Mouse (Mus musculus) embryonic facial prominence, embryonic 12.5 days (tissue): ENCODE measurements around the gene Pitpnm2. TPM values are rescaled to one million over a fixed set of nuclear protein-coding genes. Genes with fewer than 3 reads are reported as not detected.
"Not testable (repeated sequence)": the region's sequence is repeated elsewhere in the genome, so short reads cannot be mapped to it uniquely, and the experiment has no call there.

Source experiments
- ATAC-seq: fragments of 200-750 bp; cut with Nextera tagmentation; 2 replicates; pipeline ENCODE4 v1.8.0; 2017; ENCODE audit not compliant: insufficient number of reproducible peaks, insufficient read depth, low FRiP score, low TSS enrichment
- H3K27ac ChIP-seq: fragments of 300-500 bp; sonication (generic); 2 replicates; pipeline ENCODE4 v1.5.1; 2016; ENCODE audit warnings: mild to moderate bottlenecking
- H3K27me3 ChIP-seq: fragments of 300-500 bp; sonication (generic); 2 replicates; pipeline ENCODE4 v1.6.1; 2016; ENCODE audit warnings: mild to moderate bottlenecking, moderate library complexity
- H3K36me3 ChIP-seq: fragments of 300-500 bp; sonication (generic); 2 replicates; pipeline ENCODE4 v1.6.1; 2016; ENCODE audit warnings: mild to moderate bottlenecking
- H3K4me1 ChIP-seq: fragments of 300-500 bp; sonication (generic); 2 replicates; pipeline ENCODE4 v1.6.1; 2016
- H3K4me2 ChIP-seq: fragments of 300-500 bp; sonication (generic); replicated peaks from 2 replicates; pipeline ENCODE4 v1.6.1; 2016; ENCODE audit warnings: mild to moderate bottlenecking, moderate library complexity
- H3K4me3 ChIP-seq: fragments of 300-500 bp; sonication (generic); 2 replicates; pipeline ENCODE4 v1.5.1; 2016; ENCODE audit warnings: mild to moderate bottlenecking
- H3K9ac ChIP-seq: fragments of 300-500 bp; sonication (generic); 2 replicates; pipeline ENCODE4 v1.6.1; 2016; ENCODE audit warnings: mild to moderate bottlenecking, moderate library complexity
- H3K9me3 ChIP-seq: fragments of 300-500 bp; sonication (generic); 2 replicates; pipeline ENCODE4 v1.6.1; 2016; ENCODE audit warnings: mild to moderate bottlenecking, moderate library complexity
- WGBS: fragments of 180-500 bp; shearing (Covaris S2); methylation state at CpG from one replicate; pipeline ENCODE4 v1.1.7; 2016; 5-methylcytosine and 5-hydroxymethylcytosine counted together
- polyA plus RNA-seq: library from polyadenylated mRNA; unstranded; fragments of >200 nt; fragmentation: Nextera tagmentation; extraction: Ambion mirVana; gene quantifications from 2 replicates; pipeline ENCODE4 v1.2.1, GENCODE M21; 2016

Gene Pitpnm2
- polyA plus RNA-seq, 1 experiment from 2014 or later = 4.4 TPM

DNA sequence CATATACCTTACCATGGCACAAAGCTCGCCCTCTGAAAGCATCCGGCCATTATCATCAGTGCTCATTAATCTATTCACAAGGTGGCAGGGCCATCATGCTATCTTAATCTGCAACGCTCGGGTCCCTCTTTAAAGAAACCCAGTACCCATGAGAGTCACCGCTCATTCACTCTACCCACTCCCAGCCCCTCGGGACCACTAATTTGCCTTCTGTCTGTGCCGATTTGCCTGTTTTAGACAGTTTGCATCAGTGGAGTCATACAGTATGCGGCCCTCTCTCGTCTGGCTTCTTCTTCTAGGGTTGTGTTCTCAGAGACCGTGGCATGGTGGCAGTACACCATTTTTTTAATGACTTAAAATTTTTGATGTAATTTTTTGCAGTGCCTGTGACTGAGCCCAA is 30.1 kb downstream of the Pitpnm2 start:
- Histone ChIP-seq H3K4me1 (peaks cover 7% of the 10 kb centered on the region; the same call in 1 of the 2 replicates), H3K4me2 (no peak overlapping the region), H3K36me3 (no peaks in the 10 kb centered on the region), H3K4me3 (no peak overlapping the region), H3K9me3 (no peaks in the 10 kb centered on the region), H3K27ac (no peak overlapping the region), H3K9ac (no peak overlapping the region), H3K27me3 (no peaks in the 10 kb centered on the region)
- 85% methylated on average over 10 of the region's 10 CpGs for WGBS
- no peak for ATAC-seq

DNA sequence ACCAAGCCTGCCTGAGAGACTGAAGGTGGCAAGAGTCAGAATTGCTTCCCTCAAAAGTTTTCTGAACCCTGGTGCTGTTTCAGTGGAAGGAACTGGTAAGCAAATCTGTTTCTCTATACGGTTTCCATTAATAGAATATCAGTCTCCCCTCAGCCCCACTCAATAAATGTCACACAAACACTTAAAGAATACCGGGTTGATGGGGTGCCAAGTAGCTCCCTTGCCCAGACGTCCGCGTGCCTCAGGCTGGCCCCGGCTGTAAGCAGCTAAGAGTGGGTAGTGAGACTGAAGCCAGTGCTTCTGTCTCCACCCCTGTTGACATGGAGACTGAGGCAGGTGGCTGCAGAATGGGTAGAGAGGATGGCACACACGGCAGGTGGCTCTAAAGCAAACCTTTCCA is 30.6 kb downstream of the Pitpnm2 start:
- Histone ChIP-seq H3K27me3 (no peaks in the 10 kb centered on the region), H3K4me3 (no peak overlapping the region), H3K27ac (no peak overlapping the region), H3K4me1 (peaks cover 7% of the 10 kb centered on the region), H3K9ac (no peak overlapping the region), H3K4me2 (no peak overlapping the region), H3K36me3 (no peaks in the 10 kb centered on the region), H3K9me3 (no peaks in the 10 kb centered on the region)
- 84% methylated on average over 7 of the region's 7 CpGs for WGBS
- ATAC-seq = no peak

DNA sequence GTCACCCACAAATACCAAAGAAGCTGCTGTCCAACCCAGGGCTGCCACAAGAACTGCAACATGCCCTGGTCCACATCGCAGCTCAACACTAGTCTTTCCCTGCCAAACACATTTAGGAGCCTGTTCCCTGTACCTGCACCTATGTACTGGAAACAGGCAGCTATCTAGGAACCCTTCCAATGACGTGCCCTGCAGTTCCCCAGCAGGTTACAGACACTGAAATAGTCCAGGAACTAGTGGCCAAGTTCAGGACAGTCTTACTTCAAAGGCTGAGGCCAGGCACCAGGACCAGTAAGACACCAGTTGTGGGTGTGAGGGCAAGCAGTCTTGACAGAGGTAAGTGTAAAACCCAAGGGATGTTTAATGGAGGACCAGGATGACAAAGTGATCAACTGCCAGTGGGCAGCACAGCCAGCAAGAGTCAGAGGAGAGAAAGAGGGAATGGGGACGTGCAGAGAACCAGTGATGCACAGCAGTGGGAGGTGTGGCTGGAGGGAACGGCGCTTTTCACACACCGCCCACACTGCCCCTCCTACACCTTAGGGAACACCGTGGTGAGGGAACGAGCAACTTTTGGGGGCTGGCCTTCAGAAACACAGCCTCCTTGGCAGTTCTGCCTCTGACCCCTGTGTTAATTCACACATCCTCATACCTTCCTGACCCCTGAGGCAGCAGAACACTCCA is 31.9 kb downstream of the Pitpnm2 start:
- Histone ChIP-seq H3K9ac (no peak overlapping the region), H3K36me3 (0 out of 2 replicates have a peak, but pooled peaks cover 3% of the 10 kb centered on the region), H3K4me2 (no peak overlapping the region), H3K9me3 (no peaks in the 10 kb centered on the region), H3K4me1 (peaks cover 7% of the 10 kb centered on the region), H3K27ac (no peak overlapping the region), H3K27me3 (no peaks in the 10 kb centered on the region), H3K4me3 (no peak overlapping the region)
- ATAC-seq = no peak
- WGBS = 64% methylated on average over 8 of the region's 8 CpGs

- not testable (repeated sequence) for H3K27me3 ChIP-seq, ATAC-seq, H3K4me2 ChIP-seq, H3K4me1 ChIP-seq, H3K9ac ChIP-seq, H3K4me3 ChIP-seq, H3K36me3 ChIP-seq, H3K9me3 ChIP-seq, H3K27ac ChIP-seq
- 88% methylated on average over 5 of the region's 5 CpGs for WGBS
These were observed 32.5 kb downstream of the Pitpnm2 start for GRCm38 (mm10) chr5:124217092-124217491.

GRCm38 (mm10) chr5:124216403-124216802 is 33.2 kb downstream of the Pitpnm2 start:
- no peak overlapping the region for H3K4me2 ChIP-seq
- WGBS = 94% methylated on average over 6 of the region's 6 CpGs
- H3K36me3 ChIP-seq = 0 out of 2 replicates have a peak, but pooled peaks cover 3% of the 10 kb centered on the region
- no peaks in the 10 kb centered on the region for H3K27me3 ChIP-seq
- H3K4me3 ChIP-seq = no peak overlapping the region
- peaks cover 1% of the 10 kb centered on the region for H3K4me1 ChIP-seq
- H3K27ac ChIP-seq = no peak overlapping the region
- H3K9ac ChIP-seq = no peak overlapping the region
- no peaks in the 10 kb centered on the region for H3K9me3 ChIP-seq
- ATAC-seq = no peak

DNA sequence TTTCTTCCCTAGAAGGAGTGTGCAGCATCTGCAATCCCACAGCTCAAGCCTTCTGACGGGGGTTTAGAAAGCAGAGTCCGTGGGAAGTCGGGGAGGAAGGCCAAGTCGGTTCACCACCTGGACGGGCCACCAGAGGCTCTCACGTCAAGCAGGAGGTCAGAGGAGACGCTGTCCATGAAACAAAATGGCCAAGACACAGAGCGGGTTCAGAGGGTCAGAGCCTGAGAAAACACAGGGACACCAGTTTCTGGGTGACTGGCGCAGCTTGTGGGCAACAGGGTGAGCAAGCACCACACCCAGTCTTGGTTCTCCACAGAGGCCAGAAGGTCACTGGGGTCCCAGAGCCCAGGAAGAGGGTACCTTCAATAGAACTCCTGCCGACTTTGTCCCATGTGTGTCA is 33.9 kb downstream of the Pitpnm2 start:
- no peak overlapping the region for H3K4me3 ChIP-seq

DNA sequence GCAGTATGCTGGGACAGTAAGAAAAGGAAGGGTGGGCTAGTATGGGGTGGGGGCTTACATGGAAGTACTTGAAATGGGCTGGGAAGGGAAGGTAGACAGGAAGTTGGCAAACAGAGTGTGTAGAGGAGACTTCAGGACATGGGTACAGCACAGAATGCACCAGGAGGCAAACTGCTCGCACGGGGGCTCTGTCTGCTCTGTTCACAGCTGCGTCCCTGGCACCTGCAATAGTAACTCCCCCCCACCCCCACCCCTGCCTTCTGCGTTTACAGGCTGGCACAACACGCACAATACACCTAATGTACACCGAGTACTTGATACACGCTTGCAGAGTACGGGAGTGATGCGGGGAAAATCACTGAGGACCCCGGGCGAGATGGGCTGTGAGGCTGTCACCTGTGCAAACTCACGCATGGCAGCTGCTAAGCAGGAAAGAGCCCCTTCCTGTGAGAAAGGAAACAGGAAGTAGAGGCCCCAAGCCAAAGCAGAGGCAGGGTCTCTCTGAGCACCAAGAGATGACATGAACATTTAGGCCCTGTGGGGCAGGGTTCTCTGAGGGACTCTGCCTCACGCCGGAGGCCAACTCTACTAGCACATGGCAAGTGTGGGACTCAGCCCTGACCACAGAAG is 34.9 kb downstream of the Pitpnm2 start:
- H3K27me3 ChIP-seq = no peaks in the 10 kb centered on the region
- peaks cover 8% of the 10 kb centered on the region; the same call in 1 of the 2 replicates for H3K4me1 ChIP-seq
- H3K4me3 ChIP-seq = no peak overlapping the region
- 81% methylated on average over 14 of the region's 14 CpGs for WGBS
- no peaks in the 10 kb centered on the region for H3K9me3 ChIP-seq
- peak overlapping the region; percentile 47; the same call in 1 of the 2 replicates for H3K27ac ChIP-seq
- no peak for ATAC-seq
- no peak overlapping the region for H3K4me2 ChIP-seq
- H3K36me3 ChIP-seq = 0 out of 2 replicates have a peak, but pooled peaks cover 3% of the 10 kb centered on the region
- no peak overlapping the region for H3K9ac ChIP-seq

More for the DNA sequence above, 33.9 kb downstream of the Pitpnm2 start:
- ATAC-seq = no peak
- H3K9me3 ChIP-seq = no peaks in the 10 kb centered on the region
- peaks cover 7% of the 10 kb centered on the region; the same call in 1 of the 2 replicates for H3K4me1 ChIP-seq
- H3K27ac ChIP-seq = no peak overlapping the region
- no peaks in the 10 kb centered on the region for H3K27me3 ChIP-seq
- no peak overlapping the region for H3K4me2 ChIP-seq
- H3K36me3 ChIP-seq = 0 out of 2 replicates have a peak, but pooled peaks cover 3% of the 10 kb centered on the region
- no peak overlapping the region for H3K9ac ChIP-seq
- 82% methylated on average over 10 of the region's 10 CpGs for WGBS

- Histone ChIP-seq H3K27me3 (no peaks in the 10 kb centered on the region), H3K27ac (peak overlapping the region; percentile 47; the same call in 1 of the 2 replicates), H3K36me3 (0 out of 2 replicates have a peak, but pooled peaks cover 3% of the 10 kb centered on the region), H3K4me2 (no peak overlapping the region), H3K9me3 (no peaks in the 10 kb centered on the region), H3K4me3 (no peak overlapping the region), H3K4me1 (peaks cover 8% of the 10 kb centered on the region; the same call in 1 of the 2 replicates), H3K9ac (no peak overlapping the region)
- WGBS = 84% methylated on average over 13 of the region's 13 CpGs
- ATAC-seq = no peak
These were observed 35.7 kb downstream of the Pitpnm2 start for GRCm38 (mm10) chr5:124213588-124214469.

GRCm38 (mm10) chr5:124211669-124212068 is 37.9 kb downstream of the Pitpnm2 start:
- no peaks in the 10 kb centered on the region for H3K27me3 ChIP-seq
- no peak overlapping the region; the same call in 1 of the 2 replicates for H3K27ac ChIP-seq
- WGBS = 86% methylated on average over 2 of the region's 2 CpGs
- 0 out of 2 replicates have a peak, but pooled peaks cover 3% of the 10 kb centered on the region for H3K36me3 ChIP-seq
- no peak overlapping the region for H3K4me2 ChIP-seq
- ATAC-seq = no peak
- no peaks in the 10 kb centered on the region for H3K9me3 ChIP-seq
- no peak overlapping the region for H3K9ac ChIP-seq
- H3K4me1 ChIP-seq = peaks cover 16% of the 10 kb centered on the region
- H3K4me3 ChIP-seq = no peak overlapping the region

DNA sequence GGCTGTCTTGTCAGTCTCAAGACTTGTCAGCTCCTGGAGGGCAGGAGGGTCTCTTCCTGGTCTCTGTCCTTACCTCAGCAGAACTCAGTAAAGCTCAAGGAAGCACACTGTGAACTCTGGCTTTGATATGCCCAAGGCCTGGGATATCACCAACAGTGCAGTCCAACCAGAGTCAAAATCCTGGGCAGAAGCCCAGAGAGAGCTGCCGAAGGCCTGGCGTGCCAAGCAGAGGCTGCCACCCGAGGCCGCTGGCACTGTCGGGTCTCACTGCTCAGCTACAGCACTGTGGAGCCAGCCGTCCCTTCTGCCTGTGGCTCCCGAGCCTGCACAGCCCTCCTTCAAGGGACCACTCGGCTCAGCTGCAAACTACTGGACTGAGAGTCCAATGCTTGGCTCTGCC is 38.3 kb downstream of the Pitpnm2 start:
- H3K9me3 ChIP-seq = no peaks in the 10 kb centered on the region
- H3K4me1 ChIP-seq = peaks cover 20% of the 10 kb centered on the region
- no peak overlapping the region for H3K4me3 ChIP-seq
- H3K36me3 ChIP-seq = 0 out of 2 replicates have a peak, but pooled peaks cover 3% of the 10 kb centered on the region
- H3K27ac ChIP-seq = no peak overlapping the region; the same call in 1 of the 2 replicates
- H3K27me3 ChIP-seq = no peaks in the 10 kb centered on the region
- H3K4me2 ChIP-seq = no peak overlapping the region
- ATAC-seq = no peak
- no peak overlapping the region for H3K9ac ChIP-seq
- 82% methylated on average over 8 of the region's 8 CpGs for WGBS

DNA sequence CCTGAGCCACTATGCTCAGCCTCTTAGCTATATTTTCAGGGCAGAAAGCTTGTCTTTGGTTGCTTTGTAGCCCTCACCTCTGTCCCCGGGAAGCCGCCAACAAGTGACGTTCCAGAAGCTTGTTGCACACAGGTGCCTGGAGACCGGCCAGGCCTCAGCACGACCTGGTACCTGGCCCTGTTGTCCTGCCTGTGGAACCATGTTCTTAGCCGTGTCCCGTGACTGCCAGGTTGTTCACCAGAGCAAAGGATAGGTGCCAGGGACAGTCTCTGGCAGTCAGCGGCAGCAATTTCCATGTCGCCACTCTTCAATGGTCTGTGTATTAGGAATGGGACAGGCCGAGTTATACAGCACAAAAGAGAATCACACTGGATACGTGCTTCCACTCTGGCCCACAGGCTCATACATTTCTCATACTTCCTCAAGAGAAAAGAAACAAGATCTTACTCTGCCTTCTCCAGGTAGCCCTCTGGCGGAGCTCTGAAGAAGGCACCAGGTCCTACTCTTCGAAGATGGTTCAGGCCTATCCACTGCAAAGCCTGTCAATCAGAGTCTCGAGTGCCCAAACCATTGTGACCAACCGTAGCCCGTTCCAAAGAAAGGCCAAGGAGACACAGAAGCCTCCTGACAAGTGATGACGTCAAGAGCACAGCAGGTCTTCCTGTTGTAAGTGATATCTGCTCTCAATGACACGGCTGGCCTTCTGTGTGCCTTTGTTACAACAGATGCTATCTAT is 39.1 kb downstream of the Pitpnm2 start:
- WGBS = 71% methylated on average over 18 of the region's 18 CpGs
- H3K27ac ChIP-seq = no peak overlapping the region
- H3K9me3 ChIP-seq = no peaks in the 10 kb centered on the region
- ATAC-seq = no peak
- no peak overlapping the region for H3K9ac ChIP-seq
- 0 out of 2 replicates have a peak, but pooled peaks cover 3% of the 10 kb centered on the region for H3K36me3 ChIP-seq
- no peak overlapping the region for H3K4me3 ChIP-seq
- H3K4me1 ChIP-seq = peaks cover 25% of the 10 kb centered on the region
- no peaks in the 10 kb centered on the region for H3K27me3 ChIP-seq
- no peak overlapping the region for H3K4me2 ChIP-seq
